In genomic region chr9:28317881-28318280, GRCm38 (mm10) we compare ENCODE assay signal across 10 mouse cellular contexts.
"Had no signal": no experiment of that assay in that cellular context is flagged by ENCODE, and none has a peak within 500 bp of the region (broad histone marks: within the 10 kb centered on the region; RNA-seq: fewer than 3 reads in every experiment).

No protein-coding gene starts in this region.

- DNase-seq: right cerebral cortex, adult 18-20 months; right cerebral cortex, postnatal 14 days; right cerebral cortex, postnatal 25 days; spleen, adult 18-20 months; thymus, adult 18-20 months; thymus, adult 2 months; thymus, postnatal 14 days; thymus, postnatal 25 days; thymus, postnatal 36 days; thymus, postnatal 4 days had no signal
